ENCODE assay signal across 22 mouse cellular contexts in the genomic region with DNA sequence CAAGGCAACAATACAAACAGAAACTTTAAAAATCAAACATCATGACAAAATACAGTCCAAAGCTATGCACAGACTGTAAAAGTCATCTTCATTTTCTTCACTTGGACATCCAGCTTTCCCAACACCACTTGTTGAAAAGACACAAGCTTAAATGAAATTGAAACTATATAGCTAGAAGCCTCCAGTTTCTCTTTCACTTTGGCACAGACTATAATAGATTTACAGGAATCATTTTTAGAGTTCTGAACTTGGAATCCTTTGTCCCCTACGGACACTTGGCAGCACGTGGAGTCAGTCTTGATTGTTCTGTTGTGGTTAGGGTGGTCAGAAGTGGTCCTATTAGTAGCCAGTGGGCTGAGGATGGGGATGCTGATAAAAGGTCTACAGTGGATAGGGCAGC.
A peak's percentile ranks its signal among the peaks of the same experiment; 100 is the strongest.
DNase-seq lines count a peak whose midpoint lies in the region; ATAC-seq and TF ChIP-seq lines count a peak whose summit lies in the region.
"Had no signal": no experiment of that assay in that cellular context is flagged by ENCODE, and none has a peak within 500 bp of the region (broad histone marks: within the 10 kb centered on the region; RNA-seq: fewer than 3 reads in every experiment).

No protein-coding gene starts in this region.

- intact Hi-C loops in heart, postnatal 36 days (cut with DNase I), result no loop called here

- peak overlapping the region; percentile 18; the same call in 1 of the 2 replicates for H3K4me2 ChIP-seq in heart, embryonic 14.5 days (ENCODE audit: low read length)
- H3K4me2 ChIP-seq: liver, embryonic 11.5 days; lung, embryonic 14.5 days; midbrain, embryonic 13.5 days; neural tube, embryonic 15.5 days had no signal

- TF ChIP-seq POLR2A in lung, adult 2 months (IDR thresholded peaks at IDR 0.05; ENCODE audit: borderline replicate concordance, extremely low read depth, low read depth, low read length), result no peak
- no peak for TF ChIP-seq POLR2A in small intestine, adult 2 months (IDR thresholded peaks at IDR 0.05; ENCODE audit: low read depth, low read length)

- H3K9ac ChIP-seq in heart, embryonic 14.5 days (ENCODE audit: low read length), result no peak overlapping the region
- H3K9ac ChIP-seq: lung, embryonic 14.5 days; midbrain, embryonic 13.5 days; neural tube, embryonic 15.5 days had no signal

- H3K4me1 ChIP-seq in heart, embryonic 14.5 days (ENCODE audit: control insufficient read depth in 2 of 2, insufficient read depth in 2 of 2, low read length in 2 of 2), result peaks cover 5 to 14% of the 10 kb centered on the region in 2 experiments; a peak in 3 of 4 replicates
- no peaks in the 10 kb centered on the region for H3K4me1 ChIP-seq in lung, adult 2 months (ENCODE audit: control insufficient read depth, insufficient read depth, low read length)
- peaks cover 6% of the 10 kb centered on the region; the same call in 1 of the 2 replicates for H3K4me1 ChIP-seq in small intestine, adult 2 months (ENCODE audit: control insufficient read depth, insufficient read depth, insufficient read length, low read length)
- H3K4me1 ChIP-seq: forebrain, embryonic 10.5 days; limb, embryonic 10.5 days; midbrain, embryonic 13.5 days had no signal

- H3K4me3 ChIP-seq in heart, embryonic 14.5 days (ENCODE audit: control insufficient read depth in 1 of 2, insufficient read depth in 1 of 2, low read depth in 1 of 2, low read length in 2 of 2), result no peak overlapping the region
- H3K4me3 ChIP-seq in lung, adult 2 months (replicated peaks; ENCODE audit: extremely low read depth, low read depth, low read length), result no peak overlapping the region
- no peak overlapping the region for H3K4me3 ChIP-seq in small intestine, adult 2 months (ENCODE audit: low read depth, low read length)
- H3K4me3 ChIP-seq: forebrain, embryonic 10.5 days; limb, embryonic 10.5 days; midbrain, embryonic 13.5 days; neural tube, embryonic 15.5 days had no signal

- ATAC-seq in heart, embryonic 14.5 days (ENCODE audit: insufficient number of reproducible peaks, insufficient read depth, low FRiP score, low read depth), result no peak
- ATAC-seq in activated CD4-positive, CD25-positive, alpha-beta regulatory T cell, adult 4 months, result peak; percentile 32
- ATAC-seq: hindbrain, embryonic 16.5 days; midbrain, embryonic 13.5 days had no signal

- H3K36me3 ChIP-seq in heart, embryonic 14.5 days (ENCODE audit: control insufficient read depth, insufficient read depth, low read length), result no peaks in the 10 kb centered on the region
- no peaks in the 10 kb centered on the region for H3K36me3 ChIP-seq in small intestine, adult 2 months (ENCODE audit: control insufficient read depth, insufficient read depth, low read length)
- H3K36me3 ChIP-seq: forebrain, embryonic 10.5 days; G1E; limb, embryonic 10.5 days; midbrain, embryonic 13.5 days; neural tube, embryonic 15.5 days had no signal

- no peak for TF ChIP-seq CTCF in lung, adult 2 months (IDR thresholded peaks at IDR 0.05; ENCODE audit: insufficient read depth, low read length)
- no peak for TF ChIP-seq CTCF in small intestine, adult 2 months (IDR thresholded peaks at IDR 0.05; ENCODE audit: extremely low read depth, insufficient read length, insufficient replicate concordance, low read depth, low read length)

- 60% methylated on average over 2 of the region's 2 CpGs for WGBS in heart, embryonic 14.5 days
- WGBS in lung, adult 2 months, result 37% methylated on average over 2 of the region's 2 CpGs
- 40% methylated on average over 2 of the region's 2 CpGs for WGBS in small intestine, adult 2 months

- H3K27ac ChIP-seq in heart, embryonic 14.5 days (replicated peaks in 1 of 2; ENCODE audit: control insufficient read depth in 1 of 2, insufficient read depth in 1 of 2, low read depth in 2 of 2, low read length in 2 of 2), result 0 out of 4 replicates have a peak overlapping the region, but pooled peaks of 1 of the 2 experiments have one; percentile 17
- H3K27ac ChIP-seq in small intestine, adult 2 months (ENCODE audit: insufficient read depth, low read depth, low read length), result peak overlapping the region; percentile 69
- H3K27ac ChIP-seq: forebrain, embryonic 10.5 days; limb, embryonic 10.5 days; midbrain, embryonic 13.5 days; neural tube, embryonic 15.5 days had no signal

- no peaks in the 10 kb centered on the region for H3K9me3 ChIP-seq in heart, embryonic 14.5 days (ENCODE audit: control insufficient read depth, low read length)
- H3K9me3 ChIP-seq: forebrain, embryonic 10.5 days; limb, embryonic 10.5 days; midbrain, embryonic 13.5 days; neural tube, embryonic 15.5 days had no signal

- no peak for DNase-seq in heart, postnatal 36 days
- peak; percentile 6 for DNase-seq in lung, adult 2 months
- DNase-seq in lung, postnatal 36 days, result no peak
- DNase-seq in urinary bladder, postnatal 14 days (ENCODE audit: low spot score), result no peak
- DNase-seq: adrenal gland, postnatal 25 days; cerebellum, adult 11 months; cerebellum, postnatal 25 days; kidney, adult 8-10 months; kidney, postnatal 25 days; layer of hippocampus, adult 9-11 months; lung, embryonic 14.5 days; thymus, adult 2 months had no signal

- H3K27me3 ChIP-seq in heart, embryonic 14.5 days (ENCODE audit: control insufficient read depth, insufficient read depth, low read length), result no peaks in the 10 kb centered on the region
- H3K27me3 ChIP-seq in small intestine, adult 2 months (ENCODE audit: control insufficient read depth, insufficient read depth, low read length), result no peaks in the 10 kb centered on the region
- H3K27me3 ChIP-seq: midbrain, embryonic 13.5 days; neural tube, embryonic 15.5 days had no signal
